Mouse (Mus musculus) stomach, embryonic 16.5 days (tissue): ENCODE measurements around the gene Ccdc47. TPM values are rescaled to one million over a fixed set of nuclear protein-coding genes. Genes with fewer than 3 reads are reported as not detected.

Source experiments
- ATAC-seq: fragments of 200-750 bp; cut with Nextera tagmentation; 2 replicates; pipeline ENCODE4 v1.8.0; 2017; ENCODE audit warnings: moderate number of reproducible peaks, moderate TSS enrichment; ENCODE audit not compliant: insufficient read depth, low FRiP score
- H3K27ac ChIP-seq: fragments of 300-500 bp; sonication (generic); 2 replicates; pipeline ENCODE4 v1.5.1; 2014; ENCODE audit warnings: low read length
- H3K27me3 ChIP-seq: fragments of 300-500 bp; sonication (generic); 2 replicates; pipeline ENCODE4 v1.6.1; 2014; ENCODE audit warnings: low read length, control low read depth, mixed read lengths; ENCODE audit not compliant: control insufficient read depth, insufficient read depth
- H3K36me3 ChIP-seq: fragments of 300-500 bp; sonication (generic); 2 replicates; pipeline ENCODE4 v1.6.1; 2014; ENCODE audit warnings: low read length; ENCODE audit not compliant: control insufficient read depth, insufficient read depth
- H3K4me1 ChIP-seq: fragments of 300-500 bp; sonication (generic); 2 replicates; pipeline ENCODE4 v1.6.1; 2014; ENCODE audit warnings: low read length, control low read depth, mixed read lengths; ENCODE audit not compliant: control insufficient read depth, insufficient read depth
- H3K4me2 ChIP-seq: fragments of 300-500 bp; sonication (generic); 2 replicates; pipeline ENCODE4 v1.6.1; 2014; ENCODE audit warnings: low read depth, low read length, mixed read lengths
- H3K4me3 ChIP-seq: fragments of 300-500 bp; sonication (generic); replicated peaks from 2 replicates; pipeline ENCODE4 v1.5.1; 2014; ENCODE audit warnings: mild to moderate bottlenecking, low read length
- H3K9ac ChIP-seq: fragments of 300-500 bp; sonication (generic); 2 replicates; pipeline ENCODE4 v1.6.1; 2014; ENCODE audit warnings: low read length
- H3K9me3 ChIP-seq: fragments of 300-500 bp; sonication (generic); replicated peaks from 2 replicates; pipeline ENCODE4 v1.6.1; 2016; ENCODE audit warnings: low read length, control low read depth; ENCODE audit not compliant: control insufficient read depth
- WGBS: fragments of 180-500 bp; shearing (Covaris S2); extraction: QIAGEN DNeasy Blood & Tissue Kit; methylation state at CpG from one replicate; pipeline ENCODE4 v1.1.7; 2014; 5-methylcytosine and 5-hydroxymethylcytosine counted together
- polyA plus RNA-seq: library from polyadenylated mRNA; unstranded; fragments of >200 nt; fragmentation: Nextera tagmentation; extraction: Ambion mirVana; gene quantifications from 2 replicates; pipeline ENCODE4 v1.2.1, GENCODE M21; 2015

Ccdc47 gene
- polyA plus RNA-seq, 1 experiment from 2014 or later: 100 TPM

GRCm38 (mm10) chr11:106175081-106175480, 41.1 kb downstream of the Ccdc47 start:
- no peak overlapping the region for H3K9ac ChIP-seq
- no peak overlapping the region for H3K4me3 ChIP-seq
- no peaks in the 10 kb centered on the region for H3K36me3 ChIP-seq
- ATAC-seq: no peak
- no peaks in the 10 kb centered on the region for H3K9me3 ChIP-seq
- H3K4me1 ChIP-seq: no peaks in the 10 kb centered on the region; the same call in 1 of the 2 replicates
- H3K27ac ChIP-seq: no peak overlapping the region
- H3K27me3 ChIP-seq: no peaks in the 10 kb centered on the region
- H3K4me2 ChIP-seq: no peak overlapping the region
- 47% methylated on average over 3 of the region's 3 CpGs for WGBS

GRCm38 (mm10) chr11:106174372-106174771, 41.8 kb downstream of the Ccdc47 start:
- Histone ChIP-seq H3K27ac (no peak overlapping the region), H3K9ac (no peak overlapping the region), H3K4me3 (no peak overlapping the region), H3K4me1 (no peaks in the 10 kb centered on the region), H3K4me2 (no peak overlapping the region), H3K9me3 (no peaks in the 10 kb centered on the region), H3K27me3 (no peaks in the 10 kb centered on the region), H3K36me3 (no peaks in the 10 kb centered on the region)
- ATAC-seq: no peak
- WGBS: 71% methylated on average over 5 of the region's 5 CpGs

GRCm38 (mm10) chr11:106173228-106173627, 42.9 kb downstream of the Ccdc47 start:
- Histone ChIP-seq H3K4me2 (no peak overlapping the region), H3K4me3 (no peak overlapping the region), H3K9ac (no peak overlapping the region), H3K27me3 (no peaks in the 10 kb centered on the region), H3K27ac (no peak overlapping the region), H3K9me3 (no peaks in the 10 kb centered on the region), H3K4me1 (no peaks in the 10 kb centered on the region), H3K36me3 (no peaks in the 10 kb centered on the region)
- WGBS: 94% methylated on average over 2 of the region's 2 CpGs
- ATAC-seq: no peak

GRCm38 (mm10) chr11:106170807-106171206, 45.3 kb downstream of the Ccdc47 start:
- WGBS: 74% methylated on average over 7 of the region's 7 CpGs
- Histone ChIP-seq H3K9ac (no peak overlapping the region), H3K27ac (no peak overlapping the region), H3K9me3 (no peaks in the 10 kb centered on the region), H3K27me3 (no peaks in the 10 kb centered on the region), H3K4me3 (no peak overlapping the region), H3K36me3 (no peaks in the 10 kb centered on the region), H3K4me2 (no peak overlapping the region), H3K4me1 (no peaks in the 10 kb centered on the region)
- peak; percentile 57; the same call in 1 of the 2 replicates for ATAC-seq

GRCm38 (mm10) chr11:106167435-106167834, 48.7 kb downstream of the Ccdc47 start:
- H3K4me3 ChIP-seq: no peak overlapping the region
- H3K36me3 ChIP-seq: no peaks in the 10 kb centered on the region
- WGBS: 68% methylated on average over 5 of the region's 5 CpGs
- peak; percentile 81; the same call in 1 of the 2 replicates for ATAC-seq
- H3K27ac ChIP-seq: peak overlapping the region; percentile 73
- H3K4me2 ChIP-seq: no peak overlapping the region
- H3K27me3 ChIP-seq: no peaks in the 10 kb centered on the region
- H3K9ac ChIP-seq: no peak overlapping the region
- no peaks in the 10 kb centered on the region for H3K4me1 ChIP-seq
- H3K9me3 ChIP-seq: no peaks in the 10 kb centered on the region

GRCm38 (mm10) chr11:106164601-106165180, 51.5 kb downstream of the Ccdc47 start:
- 85% methylated on average over 16 of the region's 16 CpGs for WGBS
- no peak for ATAC-seq
- no peaks in the 10 kb centered on the region for H3K36me3 ChIP-seq
- no peak overlapping the region for H3K4me3 ChIP-seq
- no peaks in the 10 kb centered on the region for H3K27me3 ChIP-seq
- no peaks in the 10 kb centered on the region for H3K9me3 ChIP-seq
- no peak overlapping the region for H3K9ac ChIP-seq
- H3K4me1 ChIP-seq: peaks cover 10% of the 10 kb centered on the region
- H3K4me2 ChIP-seq: no peak overlapping the region
- H3K27ac ChIP-seq: no peak overlapping the region

- H3K4me3 ChIP-seq: no peak overlapping the region
- 87% methylated on average over 4 of the region's 4 CpGs for WGBS
- no peak overlapping the region for H3K9ac ChIP-seq
- H3K27ac ChIP-seq: no peak overlapping the region
- no peak overlapping the region for H3K4me2 ChIP-seq
- H3K4me1 ChIP-seq: peaks cover 20% of the 10 kb centered on the region
- H3K9me3 ChIP-seq: no peaks in the 10 kb centered on the region
- H3K36me3 ChIP-seq: no peaks in the 10 kb centered on the region
- H3K27me3 ChIP-seq: no peaks in the 10 kb centered on the region
- ATAC-seq: no peak
These were observed 52.6 kb downstream of the Ccdc47 start for GRCm38 (mm10) chr11:106163546-106163945.

- H3K9ac ChIP-seq: no peak overlapping the region
- no peaks in the 10 kb centered on the region for H3K9me3 ChIP-seq
- peaks cover 20% of the 10 kb centered on the region for H3K4me1 ChIP-seq
- WGBS: 81% methylated on average over 2 of the region's 2 CpGs
- no peak for ATAC-seq
- no peaks in the 10 kb centered on the region for H3K27me3 ChIP-seq
- H3K27ac ChIP-seq: no peak overlapping the region
- H3K4me3 ChIP-seq: no peak overlapping the region
- H3K4me2 ChIP-seq: no peak overlapping the region
- no peaks in the 10 kb centered on the region for H3K36me3 ChIP-seq
These were observed 53.9 kb downstream of the Ccdc47 start for GRCm38 (mm10) chr11:106162237-106162636.

- peak within 1 kb of the TSS; percentile 92 for H3K4me2 ChIP-seq
- H3K4me3 ChIP-seq: peak within 1 kb of the TSS; percentile 76
- peak within 1 kb of the TSS; percentile 89 for H3K27ac ChIP-seq
- WGBS: 31% methylated on average over 22 of the region's 22 CpGs
- H3K9me3 ChIP-seq: no peaks in the 10 kb centered on the region
- H3K27me3 ChIP-seq: no peaks in the 10 kb centered on the region
- H3K9ac ChIP-seq: peak within 1 kb of the TSS; percentile 95
- peaks cover 20% of the 10 kb centered on the region for H3K4me1 ChIP-seq
- peak; percentile 16; the same call in 1 of the 2 replicates for ATAC-seq
- H3K36me3 ChIP-seq: 0 out of 2 replicates have a peak, but pooled peaks cover 4% of the 10 kb centered on the region
These were observed 55.1 kb downstream of the Ccdc47 start, which contains the start of the genes Gm10840 and Limd2 for GRCm38 (mm10) chr11:106160841-106161721. Gene Gm10840 (plus strand): TSS chr11:106160850. Gene Limd2 (minus strand): TSS chr11:106160860.
